Mouse (Mus musculus) MEL (cell line): Measurements from ENCODE around the gene Sdr39u1. TPM values are rescaled to one million over a fixed set of nuclear protein-coding genes. Genes with fewer than 3 reads are reported as not detected.

Source experiments
- DNase-seq: peaks from one replicate; pipeline ENCODE4 v3.0.0; 2011; ENCODE audit warnings: low read depth, low spot score
- H3K27ac ChIP-seq: 2 replicates; pipeline ENCODE4 v1.5.1; 2012; ENCODE audit warnings: low read depth, mild to moderate bottlenecking, control low read depth, low read length, moderate library complexity; ENCODE audit not compliant: control insufficient read depth
- H3K27me3 ChIP-seq, 2 experiments: fragments of 150-350 bp in 1 of 2; sonication (generic) in 1 of 2; 2 replicates each; pipeline ENCODE4 v1.6.1; 2012; ENCODE audit warnings: low read length in 2 of 2, mild to moderate bottlenecking in 2 of 2, improper control_type of control experiment in 1 of 2, moderate library complexity in 1 of 2; ENCODE audit not compliant: insufficient read depth in 2 of 2, control insufficient read depth in 1 of 2
- H3K36me3 ChIP-seq, 2 experiments: 2 replicates each; pipeline ENCODE4 v1.6.1; 2012 to 2014; ENCODE audit warnings: low read length in 2 of 2, improper control_type of control experiment in 1 of 2, inconsistent platforms in 1 of 2, mild to moderate bottlenecking in 1 of 2; ENCODE audit not compliant: insufficient read depth in 2 of 2, control insufficient read depth in 1 of 2
- H3K4me1 ChIP-seq, 2 experiments: fragments of 150-350 bp in 1 of 2; sonication (generic) in 1 of 2; 2 replicates each; pipeline ENCODE4 v1.6.1; 2012; ENCODE audit warnings: low read length in 2 of 2, improper control_type of control experiment in 1 of 2, mild to moderate bottlenecking in 1 of 2; ENCODE audit not compliant: insufficient read depth in 2 of 2, control insufficient read depth in 1 of 2
- H3K4me3 ChIP-seq, 2 experiments: fragments of 150-350 bp in 1 of 2; sonication (generic) in 1 of 2; 2 replicates each; pipeline ENCODE4 v1.5.1; 2012; ENCODE audit warnings: low read depth in 2 of 2, low read length in 2 of 2, mild to moderate bottlenecking in 2 of 2, moderate library complexity in 2 of 2, control low read depth in 1 of 2, improper control_type of control experiment in 1 of 2; ENCODE audit not compliant: control insufficient read depth in 1 of 2, insufficient read depth in 1 of 2
- H3K79me2 ChIP-seq: 2 replicates; pipeline ENCODE4 v1.6.1; 2012; ENCODE audit warnings: mild to moderate bottlenecking, low read length, moderate library complexity; ENCODE audit not compliant: control insufficient read depth, poor library complexity, insufficient read depth
- H3K9ac ChIP-seq: 2 replicates; pipeline ENCODE4 v1.6.1; 2012; ENCODE audit warnings: low read depth, mild to moderate bottlenecking, control low read depth, low read length, moderate library complexity; ENCODE audit not compliant: control insufficient read depth, poor library complexity, severe bottlenecking
- H3K9me3 ChIP-seq: fragments of 150-350 bp; sonication (generic); replicated peaks from 2 replicates; pipeline ENCODE4 v1.6.1; 2012; ENCODE audit warnings: mild to moderate bottlenecking, low read length, improper control_type of control experiment, moderate library complexity; ENCODE audit not compliant: insufficient read depth
- CHD1 ChIP-seq: IDR thresholded peaks from 2 replicates; pipeline ENCODE4 v1.6.1; 2012; ENCODE audit warnings: low read depth, mild to moderate bottlenecking, inconsistent platforms, low read length, improper control_type of control experiment
- CTCF ChIP-seq, 3 experiments: IDR thresholded peaks in 2 of 3; conservative IDR thresholded peaks in 1 of 3; 2 replicates each; pipeline ENCODE4 v1.5.1; 2011 to 2012; ENCODE audit warnings: low read length in 3 of 3, low read depth in 2 of 3, mild to moderate bottlenecking in 2 of 3, improper control_type of control experiment in 1 of 3, inconsistent platforms in 1 of 3, mixed read lengths in 1 of 3, moderate library complexity in 1 of 3; ENCODE audit not compliant: control insufficient read depth in 1 of 3, insufficient read depth in 1 of 3, poor library complexity in 1 of 3, severe bottlenecking in 1 of 3
- ELF1 ChIP-seq: IDR thresholded peaks from 2 replicates; pipeline ENCODE4 v1.6.1; 2014; ENCODE audit warnings: low read depth, mild to moderate bottlenecking, inconsistent platforms, low read length, improper control_type of control experiment, moderate library complexity
- GATA1 ChIP-seq: IDR thresholded peaks from 2 replicates; pipeline ENCODE4 v1.6.1; 2011; ENCODE audit warnings: low read depth, low read length, improper control_type of control experiment
- HCFC1 ChIP-seq: IDR thresholded peaks from 2 replicates; pipeline ENCODE4 v1.6.1; 2012; ENCODE audit warnings: low read depth, mild to moderate bottlenecking, inconsistent platforms, low read length, improper control_type of control experiment, moderate library complexity
- JUND ChIP-seq: IDR thresholded peaks from 2 replicates; pipeline ENCODE4 v1.6.1; 2011; ENCODE audit warnings: low read depth, mild to moderate bottlenecking, improper control_type of control experiment, low read length
- KAT2A ChIP-seq: conservative IDR thresholded peaks from 2 replicates; pipeline ENCODE4 v1.6.1; 2012; ENCODE audit warnings: low read depth, low read length, improper control_type of control experiment, inconsistent platforms
- MAZ ChIP-seq: IDR thresholded peaks from 2 replicates; pipeline ENCODE4 v1.6.1; 2012; ENCODE audit warnings: low read depth, mild to moderate bottlenecking, inconsistent platforms, low read length, improper control_type of control experiment
- MXI1 ChIP-seq: IDR thresholded peaks from 2 replicates; pipeline ENCODE4 v1.6.1; 2011; ENCODE audit warnings: mild to moderate bottlenecking, low read depth, low read length, improper control_type of control experiment
- RAD21 ChIP-seq: IDR thresholded peaks from 2 replicates; pipeline ENCODE4 v1.6.1; 2011; ENCODE audit warnings: mild to moderate bottlenecking, low read depth, low read length, improper control_type of control experiment
- SIN3A ChIP-seq: IDR thresholded peaks from 2 replicates; pipeline ENCODE4 v1.6.1; 2012; ENCODE audit warnings: low read length, improper control_type of control experiment, inconsistent platforms
- SMC3 ChIP-seq: IDR thresholded peaks from 2 replicates; pipeline ENCODE4 v1.6.1; 2011; ENCODE audit warnings: low read depth, low read length, improper control_type of control experiment
- ZC3H11A ChIP-seq: IDR thresholded peaks from 2 replicates; pipeline ENCODE4 v1.6.1; 2012; ENCODE audit warnings: low read depth, mild to moderate bottlenecking, inconsistent platforms, low read length, improper control_type of control experiment
- ZKSCAN1 ChIP-seq: IDR thresholded peaks from 2 replicates; pipeline ENCODE4 v1.6.1; 2012; ENCODE audit warnings: low read depth, mild to moderate bottlenecking, inconsistent platforms, low read length, improper control_type of control experiment, moderate library complexity
- ZNF384 ChIP-seq: IDR thresholded peaks from 2 replicates; pipeline ENCODE4 v1.6.1; 2012; ENCODE audit warnings: low read depth, mild to moderate bottlenecking, inconsistent platforms, low read length, improper control_type of control experiment
- polyA plus RNA-seq, 2 experiments: library from polyadenylated mRNA; stranded (reverse) in 1 of 2; unstranded in 1 of 2; fragments of >175 nt in 1 of 2; fragments of >200 nt in 1 of 2; gene quantifications; 2 replicates each; pipeline versions ENCODE4 v1.2.1 to v1.2.4; 2012; ENCODE audit warnings: low replicate concordance in 2 of 2, low read depth in 1 of 2; ENCODE audit not compliant: insufficient read length in 2 of 2, insufficient read depth in 1 of 2, missing spikeins in 1 of 2
- total RNA-seq: library from RNA; depleted of rRNA; stranded (reverse); fragments of 300-350 nt; gene quantifications from 2 replicates; pipeline ENCODE4 v1.2.3, GENCODE M21; 2012

Sdr39u1 gene
- total and polyA plus RNA-seq, 3 experiments = 1.1 to 2.3 TPM; not detected in 1

DNA sequence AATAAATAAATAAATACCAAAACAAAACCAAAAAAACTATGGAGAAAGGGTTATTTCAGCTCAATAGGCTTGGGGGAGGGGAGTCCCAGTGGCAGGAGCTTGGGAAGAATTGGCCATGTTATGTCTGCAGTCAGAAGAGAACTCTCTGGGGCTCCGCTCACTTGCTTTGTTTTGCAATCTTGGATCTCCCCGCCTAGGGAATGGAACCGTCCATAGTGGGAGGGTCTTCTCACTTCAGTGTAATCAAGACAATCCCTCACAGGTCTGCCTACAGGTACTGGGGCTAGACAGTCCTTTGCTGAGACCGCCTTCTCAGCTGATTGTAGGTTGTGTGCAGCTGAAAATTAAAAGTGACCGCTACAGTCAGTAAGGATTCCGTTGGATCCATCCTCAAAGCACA is 30.6 kb downstream of the Sdr39u1 start (continued):
- TF ChIP-seq RAD21 = no peak

DNA sequence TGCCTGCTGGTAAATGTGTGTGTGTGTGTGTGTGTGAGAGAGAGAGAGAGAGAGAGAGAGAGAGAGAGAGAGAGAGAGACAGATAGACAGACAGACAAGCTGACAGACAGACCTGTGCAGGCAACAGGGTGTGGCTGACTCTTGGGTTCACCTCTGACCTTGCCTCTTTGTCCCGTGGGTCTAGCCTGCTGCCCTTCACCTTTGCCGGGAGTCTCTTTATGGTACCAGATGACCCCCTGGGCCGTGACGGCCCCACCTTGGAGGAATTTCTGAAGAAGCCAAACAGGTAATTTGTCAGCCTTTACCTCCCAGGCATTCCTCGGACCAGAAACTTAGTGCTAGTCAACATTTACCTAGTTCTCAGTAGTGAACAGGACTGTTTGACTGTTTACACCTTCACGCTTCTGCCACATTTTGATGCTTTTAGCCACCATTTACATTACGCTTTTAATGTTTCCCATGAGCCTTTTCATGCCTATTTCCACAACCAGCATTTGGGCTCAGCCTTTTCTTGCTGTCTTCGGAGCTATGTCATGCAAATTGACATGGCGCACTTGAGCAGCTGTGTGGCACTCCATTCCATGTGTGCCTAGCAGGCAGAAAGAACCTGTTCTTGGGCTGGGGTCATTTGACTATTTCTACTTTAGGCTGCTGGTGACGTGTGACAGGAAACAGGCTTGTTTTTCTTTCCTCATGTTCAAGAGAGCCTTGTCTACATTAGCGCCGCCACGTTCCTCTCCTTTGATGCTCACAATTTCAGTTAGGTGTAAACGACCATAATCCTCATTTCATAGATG is 31.7 kb downstream of the Sdr39u1 start:
- Histone ChIP-seq H3K27ac (no peak overlapping the region), H3K9me3 (no peaks in the 10 kb centered on the region), H3K36me3 (no peaks in the 10 kb centered on the region), H3K4me3 (no peak overlapping the region), H3K27me3 (peaks cover 3 to 7% of the 10 kb centered on the region in 2 experiments; a peak in 3 of 4 replicates), H3K79me2 (no peaks in the 10 kb centered on the region), H3K4me1 (no peaks in the 10 kb centered on the region), H3K9ac (no peak overlapping the region)
- no peak for DNase-seq
- TF ChIP-seq RAD21 (no peak), HCFC1 (no peak), CHD1 (no peak), MXI1 (no peak), SIN3A (no peak), JUND (no peak), CTCF (IDR thresholded peaks at IDR 0.05 in 2 of 3, conservative IDR thresholded peaks at IDR 0.05 in 1 of 3; ENCODE audit: control insufficient read depth in 1 of 3, insufficient read depth in 1 of 3, low read depth in 2 of 3, low read length in 3 of 3, poor library complexity in 1 of 3, severe bottlenecking in 1 of 3) (no peak), ELF1 (no peak), ZC3H11A (no peak), MAZ (no peak), KAT2A (no peak), ZNF384 (no peak)

DNA sequence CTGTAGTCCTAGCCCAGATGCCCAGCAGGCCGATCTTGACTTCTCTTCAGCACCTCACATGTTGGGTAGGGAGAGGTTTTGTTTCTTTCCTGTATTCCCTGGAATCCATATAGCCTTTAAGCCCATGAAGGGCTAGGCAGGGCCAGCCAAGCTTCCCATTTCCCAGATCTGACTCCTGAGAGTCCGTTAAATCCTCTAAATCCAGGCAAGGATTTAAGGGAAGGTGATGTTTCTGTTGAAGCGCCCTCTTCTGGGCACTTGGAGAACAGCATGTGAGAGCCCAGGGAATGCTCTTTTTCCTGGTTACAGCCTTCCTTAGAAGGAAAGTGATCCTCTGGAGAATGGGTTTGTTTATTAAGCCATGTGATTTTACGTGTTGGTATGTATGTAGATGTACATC is 33.1 kb downstream of the Sdr39u1 start:
- H3K9me3 ChIP-seq = no peaks in the 10 kb centered on the region
- H3K4me3 ChIP-seq = no peak overlapping the region
- no peak overlapping the region for H3K27ac ChIP-seq
- H3K36me3 ChIP-seq = no peaks in the 10 kb centered on the region
- TF ChIP-seq GATA1 = no peak
- TF ChIP-seq CTCF (IDR thresholded peaks at IDR 0.05 in 2 of 3, conservative IDR thresholded peaks at IDR 0.05 in 1 of 3; ENCODE audit: control insufficient read depth in 1 of 3, insufficient read depth in 1 of 3, low read depth in 2 of 3, low read length in 3 of 3, poor library complexity in 1 of 3, severe bottlenecking in 1 of 3) = peak; percentile 75 to 97 (median 84)
- TF ChIP-seq ZC3H11A = peak; percentile 14; the same call in 1 of the 2 replicates
- TF ChIP-seq ZKSCAN1 = no peak
- TF ChIP-seq SMC3 = peak; percentile 62
- H3K79me2 ChIP-seq = no peaks in the 10 kb centered on the region
- peaks cover 3 to 7% of the 10 kb centered on the region in 2 experiments; a peak in 3 of 4 replicates for H3K27me3 ChIP-seq
- no peaks in the 10 kb centered on the region for H3K4me1 ChIP-seq
- peak; percentile 54 for DNase-seq
- no peak overlapping the region for H3K9ac ChIP-seq
